Mouse (Mus musculus) stomach, embryonic 15.5 days (tissue): ENCODE results near the gene Adprhl2. TPM values are rescaled to one million over a fixed set of nuclear protein-coding genes. Genes with fewer than 3 reads are reported as not detected.

Source experiments
- ATAC-seq: fragments of 200-750 bp; cut with Nextera tagmentation; 2 replicates; pipeline ENCODE4 v1.8.0; 2017; ENCODE audit warnings: low read depth, moderate number of reproducible peaks, moderate TSS enrichment; ENCODE audit not compliant: insufficient read depth, low FRiP score
- H3K27ac ChIP-seq: fragments of 300-500 bp; sonication (generic); 2 replicates; pipeline ENCODE4 v1.5.1; 2015; ENCODE audit warnings: mild to moderate bottlenecking, inconsistent platforms
- H3K27me3 ChIP-seq: fragments of 300-500 bp; sonication (generic); replicated peaks from 2 replicates; pipeline ENCODE4 v1.6.1; 2015; ENCODE audit warnings: inconsistent platforms
- H3K36me3 ChIP-seq: fragments of 300-500 bp; sonication (generic); 2 replicates; pipeline ENCODE4 v1.6.1; 2015; ENCODE audit warnings: inconsistent platforms
- H3K4me1 ChIP-seq: fragments of 300-500 bp; sonication (generic); 2 replicates; pipeline ENCODE4 v1.6.1; 2015; ENCODE audit warnings: inconsistent platforms
- H3K4me2 ChIP-seq: fragments of 300-500 bp; sonication (generic); 2 replicates; pipeline ENCODE4 v1.6.1; 2015; ENCODE audit warnings: mild to moderate bottlenecking, inconsistent platforms
- H3K4me3 ChIP-seq: fragments of 300-500 bp; sonication (generic); replicated peaks from 2 replicates; pipeline ENCODE4 v1.5.1; 2015; ENCODE audit warnings: inconsistent platforms
- H3K9ac ChIP-seq: fragments of 300-500 bp; sonication (generic); 2 replicates; pipeline ENCODE4 v1.6.1; 2015; ENCODE audit warnings: inconsistent platforms
- H3K9me3 ChIP-seq: fragments of 300-500 bp; sonication (generic); 2 replicates; pipeline ENCODE4 v1.6.1; 2016; ENCODE audit warnings: inconsistent platforms
- WGBS: fragments of 180-500 bp; shearing (Covaris S2); methylation state at CpG from one replicate; pipeline ENCODE4 v1.1.7; 2015; 5-methylcytosine and 5-hydroxymethylcytosine counted together
- polyA plus RNA-seq: library from polyadenylated mRNA; unstranded; fragments of >200 nt; fragmentation: Nextera tagmentation; extraction: Ambion mirVana; gene quantifications from 2 replicates; pipeline ENCODE4 v1.2.1, GENCODE M21; 2015

The Adprhl2 gene
- 61.2 and 61.9 TPM in 2 replicates for polyA plus RNA-seq

DNA sequence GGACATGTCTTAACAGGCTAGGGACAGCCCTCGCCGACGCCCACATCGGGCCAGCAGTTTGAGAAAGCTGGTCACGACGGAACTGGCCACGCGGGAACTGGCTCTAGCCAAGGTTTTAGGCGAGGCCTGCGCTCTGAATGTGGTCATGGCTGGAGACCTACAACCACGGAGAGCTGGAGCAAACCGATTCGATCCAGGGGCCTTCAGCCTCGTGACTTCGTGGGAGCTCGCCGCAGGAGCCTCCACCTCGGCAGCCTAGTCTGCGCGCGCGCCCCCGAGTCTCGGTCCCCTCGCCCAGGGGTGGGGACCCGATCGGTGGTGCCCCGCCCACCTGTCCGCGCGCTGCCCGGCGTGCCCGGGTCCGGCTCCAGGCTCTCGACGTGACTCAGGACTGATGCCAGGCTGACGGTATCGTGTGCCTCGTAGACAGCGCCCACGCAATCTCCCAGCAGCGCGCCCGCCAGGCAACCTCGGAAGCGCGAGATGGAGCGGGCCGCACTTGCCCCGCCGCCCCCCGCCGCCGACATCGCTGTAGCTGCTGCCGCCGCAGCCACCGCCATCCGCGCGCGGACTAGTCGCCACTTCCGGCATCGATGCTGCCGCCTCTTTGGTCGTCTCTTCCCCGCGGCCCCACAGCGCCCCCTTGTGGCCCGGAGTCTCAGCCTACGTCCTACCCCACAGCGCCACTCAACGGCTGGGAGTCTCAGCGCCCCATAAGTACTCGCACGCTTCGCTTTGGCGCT, at the start of gene Adprhl2:
Adprhl2 (minus strand) TSS at position 593 of the 743 bp plus-strand sequence.
- H3K27ac ChIP-seq: peak within 1 kb of the TSS; percentile 84
- peak within 1 kb of the TSS; percentile 82 for H3K4me2 ChIP-seq
- ATAC-seq: peak; percentile 81
- peaks cover 19% of the 10 kb centered on the region for H3K36me3 ChIP-seq
- peaks cover 20% of the 10 kb centered on the region for H3K4me1 ChIP-seq
- no peaks in the 10 kb centered on the region for H3K27me3 ChIP-seq
- no peaks in the 10 kb centered on the region for H3K9me3 ChIP-seq
- under 1% methylated on average over 80 of the region's 80 CpGs for WGBS
- peak within 1 kb of the TSS; percentile 84 for H3K9ac ChIP-seq
- peak within 1 kb of the TSS; percentile 85 for H3K4me3 ChIP-seq

DNA sequence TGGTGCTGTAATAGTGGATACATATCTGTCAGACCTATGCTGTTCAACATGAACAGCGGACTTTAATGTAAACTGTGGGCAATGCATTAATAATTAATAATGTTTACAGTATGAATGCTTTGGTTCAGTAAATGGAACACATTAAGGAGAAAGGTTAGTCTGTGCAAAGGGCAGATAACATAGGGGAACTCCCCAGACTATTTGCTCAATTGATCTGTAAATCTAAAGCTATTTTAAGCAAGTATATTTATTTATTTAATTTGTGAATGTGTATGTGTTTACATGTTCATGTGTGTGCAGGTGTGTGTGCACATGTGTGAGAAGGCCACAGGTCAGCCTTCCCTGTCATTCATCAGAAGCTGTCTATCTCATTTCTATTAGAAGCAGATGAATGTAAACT, 38.6 kb upstream of the Adprhl2 start:
- peaks cover 14% of the 10 kb centered on the region; the same call in 1 of the 2 replicates for H3K36me3 ChIP-seq

DNA sequence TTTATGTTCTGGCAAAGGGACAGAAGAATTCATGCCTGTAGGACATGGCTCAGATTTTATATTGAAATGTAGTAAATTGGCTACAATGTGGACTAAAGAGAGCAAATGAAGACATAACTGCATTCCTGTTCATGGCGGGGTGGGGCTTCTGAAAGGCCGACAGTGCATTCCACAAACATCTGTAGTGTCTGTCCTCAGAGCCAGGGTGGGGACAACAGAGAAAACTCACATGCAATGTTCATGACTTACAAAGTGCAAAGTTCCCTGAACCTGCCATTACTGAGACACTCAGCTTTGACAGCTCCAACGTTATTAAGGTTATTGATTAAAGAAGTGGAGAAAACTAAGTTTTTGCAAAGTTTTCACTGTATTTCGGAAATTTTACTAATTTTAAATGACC, 21.9 kb upstream of the Adprhl2 start:
- Histone ChIP-seq H3K36me3 (peaks cover 9% of the 10 kb centered on the region), H3K27ac (no peak overlapping the region), H3K9me3 (no peaks in the 10 kb centered on the region), H3K4me3 (no peak overlapping the region), H3K27me3 (no peaks in the 10 kb centered on the region), H3K9ac (no peak overlapping the region), H3K4me2 (no peak overlapping the region), H3K4me1 (no peaks in the 10 kb centered on the region)
- no peak for ATAC-seq
- 51% methylated on average over 4 of the region's 4 CpGs for WGBS

More for the DNA sequence above, 38.6 kb upstream of the Adprhl2 start:
- H3K9me3 ChIP-seq: no peaks in the 10 kb centered on the region
- H3K4me1 ChIP-seq: no peaks in the 10 kb centered on the region
- no peak overlapping the region for H3K9ac ChIP-seq
- no peak overlapping the region for H3K4me2 ChIP-seq
- no peaks in the 10 kb centered on the region for H3K27me3 ChIP-seq
- no peak overlapping the region for H3K4me3 ChIP-seq
- H3K27ac ChIP-seq: no peak overlapping the region
- WGBS: 94% methylated on average over 1 of the region's 1 CpGs
- no peak for ATAC-seq

DNA sequence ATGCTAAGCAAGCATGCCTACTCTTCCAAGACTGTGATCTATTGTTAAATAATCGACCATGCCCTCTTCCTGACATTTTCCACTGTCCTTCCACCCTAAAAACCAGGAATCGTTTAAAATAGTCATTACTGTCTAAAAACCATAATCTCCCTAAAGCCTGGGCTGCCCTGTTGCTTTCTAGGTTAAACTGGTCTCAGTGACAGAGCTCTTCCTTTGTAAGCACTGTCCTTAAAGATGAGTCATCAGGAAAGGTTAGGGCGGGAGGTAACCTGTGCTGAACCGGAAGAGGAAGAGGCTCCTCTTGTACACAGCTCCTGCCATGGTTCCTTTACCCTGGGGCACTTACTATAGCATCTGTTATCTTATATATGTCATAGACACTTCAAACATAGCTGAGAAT, 18.0 kb upstream of the Adprhl2 start:
- no peaks in the 10 kb centered on the region for H3K4me1 ChIP-seq
- no peak overlapping the region for H3K4me3 ChIP-seq
- no peak overlapping the region for H3K4me2 ChIP-seq
- H3K27me3 ChIP-seq: no peaks in the 10 kb centered on the region
- no peak overlapping the region for H3K9ac ChIP-seq
- H3K9me3 ChIP-seq: no peaks in the 10 kb centered on the region
- no peak overlapping the region for H3K27ac ChIP-seq
- 50% methylated on average over 4 of the region's 4 CpGs for WGBS
- no peak for ATAC-seq
- H3K36me3 ChIP-seq: no peaks in the 10 kb centered on the region

DNA sequence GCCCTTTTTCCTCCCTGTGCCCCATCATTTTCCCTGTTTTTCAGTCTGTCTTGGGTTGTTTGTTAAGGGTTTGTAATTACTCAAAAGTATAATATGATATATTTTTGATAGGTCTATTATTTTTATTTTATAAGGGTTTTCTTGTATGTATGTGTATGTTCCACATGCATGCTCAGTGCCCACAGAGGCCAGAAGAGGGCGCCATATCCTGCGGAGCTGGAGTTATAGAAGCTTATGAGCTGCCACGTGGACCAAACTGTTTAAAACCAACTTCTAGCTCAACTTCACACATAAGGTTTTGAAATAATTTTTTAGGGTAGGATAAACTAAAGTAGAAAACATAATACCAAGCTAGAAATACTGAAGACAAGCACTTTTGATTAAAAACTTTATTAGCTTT, 10.9 kb upstream of the Adprhl2 start:
- ATAC-seq: no peak
- no peaks in the 10 kb centered on the region for H3K4me1 ChIP-seq
- H3K4me2 ChIP-seq: no peak overlapping the region
- H3K9me3 ChIP-seq: no peaks in the 10 kb centered on the region
- no peak overlapping the region for H3K9ac ChIP-seq
- no peaks in the 10 kb centered on the region for H3K36me3 ChIP-seq
- no peaks in the 10 kb centered on the region for H3K27me3 ChIP-seq
- 60% methylated on average over 3 of the region's 3 CpGs for WGBS
- H3K27ac ChIP-seq: no peak overlapping the region
- H3K4me3 ChIP-seq: no peak overlapping the region

DNA sequence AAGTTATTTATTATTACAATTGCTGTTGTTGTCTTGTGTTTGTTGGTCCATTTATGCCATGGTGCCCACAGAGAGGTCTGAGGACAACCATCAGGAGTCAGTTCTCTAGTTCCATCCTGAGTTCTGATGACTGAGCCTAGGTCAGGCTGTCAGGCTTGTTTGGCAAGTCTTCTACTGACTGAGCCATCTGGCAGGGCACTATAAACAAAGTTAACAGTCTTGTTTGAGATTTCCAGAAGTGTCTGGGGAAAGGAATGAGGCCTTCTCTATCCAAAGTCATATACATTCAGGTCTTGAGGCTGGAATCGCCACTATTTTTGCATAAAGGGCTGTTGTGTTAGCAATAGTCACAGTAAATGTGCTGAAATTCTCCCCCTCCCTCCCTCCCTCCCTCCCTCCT, 10.2 kb upstream of the Adprhl2 start:
- H3K9ac ChIP-seq: no peak overlapping the region
- 29% methylated on average over 1 of the region's 1 CpGs for WGBS
- H3K4me2 ChIP-seq: no peak overlapping the region
- no peak for ATAC-seq
- no peak overlapping the region for H3K27ac ChIP-seq
- no peaks in the 10 kb centered on the region for H3K4me1 ChIP-seq
- no peaks in the 10 kb centered on the region for H3K9me3 ChIP-seq
- H3K27me3 ChIP-seq: no peaks in the 10 kb centered on the region
- H3K4me3 ChIP-seq: no peak overlapping the region
- H3K36me3 ChIP-seq: no peaks in the 10 kb centered on the region

DNA sequence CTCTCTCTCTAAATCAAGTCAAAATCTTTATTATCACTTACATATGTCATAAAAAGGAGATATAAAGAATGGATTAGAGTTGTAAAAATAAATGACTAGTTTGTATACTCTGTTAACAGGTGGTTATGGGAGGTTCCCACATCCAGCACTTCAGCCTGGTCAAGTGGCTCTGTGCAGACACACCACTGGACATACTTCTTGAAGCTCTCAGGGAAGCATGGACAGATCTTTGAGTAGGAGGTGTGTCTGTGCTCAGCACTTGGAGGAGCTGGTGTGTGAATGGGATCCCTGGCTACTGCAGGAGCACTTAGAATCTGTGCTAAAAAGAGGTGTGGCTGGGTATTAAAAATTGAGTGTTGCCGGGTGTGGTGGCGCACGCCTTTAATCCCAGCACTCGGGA, 8.8 kb upstream of the Adprhl2 start:
- H3K4me2 ChIP-seq: no peak overlapping the region
- ATAC-seq: no peak

DNA sequence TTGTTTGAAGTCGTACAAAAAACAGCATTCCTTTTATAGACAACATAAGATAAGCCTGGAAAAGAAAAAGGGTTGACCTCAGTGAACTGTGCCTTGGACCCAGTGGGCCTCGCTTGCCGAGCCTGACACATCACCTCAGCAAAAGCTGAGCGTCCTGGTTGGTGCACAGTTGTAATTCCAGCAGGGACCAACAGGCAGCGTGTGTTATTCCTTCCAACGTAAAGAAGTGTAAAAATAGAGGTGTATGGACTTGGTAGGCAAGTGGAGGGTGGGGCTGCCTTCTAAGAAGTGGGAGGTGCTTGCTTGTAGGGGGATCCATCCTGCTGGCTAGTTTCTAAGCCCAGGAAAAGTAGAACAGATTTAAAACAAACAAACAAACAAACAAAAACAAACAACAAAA, 4.5 kb upstream of the Adprhl2 start:
- H3K9ac ChIP-seq: no peak overlapping the region
- WGBS: 22% methylated on average over 6 of the region's 6 CpGs
- peaks cover 11% of the 10 kb centered on the region; the same call in 1 of the 2 replicates for H3K4me1 ChIP-seq
- H3K27ac ChIP-seq: no peak overlapping the region
- no peaks in the 10 kb centered on the region for H3K9me3 ChIP-seq
- no peak overlapping the region for H3K4me2 ChIP-seq
- H3K4me3 ChIP-seq: no peak overlapping the region
- no peak for ATAC-seq
- H3K36me3 ChIP-seq: no peaks in the 10 kb centered on the region
- no peaks in the 10 kb centered on the region for H3K27me3 ChIP-seq

More for the DNA sequence above, 8.8 kb upstream of the Adprhl2 start:
- peaks cover 3% of the 10 kb centered on the region; the same call in 1 of the 2 replicates for H3K4me1 ChIP-seq
- H3K9me3 ChIP-seq: no peaks in the 10 kb centered on the region
- no peaks in the 10 kb centered on the region for H3K36me3 ChIP-seq
- WGBS: 89% methylated on average over 4 of the region's 4 CpGs
- H3K4me3 ChIP-seq: no peak overlapping the region
- no peak overlapping the region for H3K9ac ChIP-seq
- no peaks in the 10 kb centered on the region for H3K27me3 ChIP-seq
- H3K27ac ChIP-seq: no peak overlapping the region

DNA sequence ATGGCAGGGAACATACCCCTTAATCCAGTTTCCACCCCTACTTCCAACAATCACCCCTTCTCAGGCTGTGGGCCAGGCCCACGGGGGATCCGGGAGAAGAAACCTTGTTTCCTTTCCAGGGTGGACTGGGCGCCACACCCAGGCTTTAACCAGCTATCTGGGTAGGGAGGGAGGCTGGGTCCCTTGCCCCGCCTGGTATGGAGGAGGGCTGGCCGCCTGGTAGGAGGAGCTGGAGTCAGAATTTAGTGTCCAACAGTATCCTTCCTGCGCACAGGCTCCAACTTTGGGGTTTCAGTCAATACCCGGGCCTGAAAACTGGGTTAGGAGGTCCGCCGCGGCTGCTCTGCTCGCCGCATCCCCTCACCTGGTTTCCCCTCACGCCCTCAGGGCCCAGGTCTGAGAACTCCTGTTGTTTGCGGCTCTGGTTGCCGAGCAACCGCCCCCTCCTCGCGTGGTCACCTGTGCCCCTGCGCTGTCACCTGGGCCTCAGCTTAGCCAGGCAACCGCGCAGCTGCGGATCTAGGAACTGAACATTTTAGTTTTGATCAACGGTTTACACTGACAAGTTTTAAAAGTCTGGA, 3.9 kb upstream of the Adprhl2 start, which contains the start of gene Tekt2:
Tekt2 (minus strand) TSS at position 408 of the 581 bp plus-strand sequence.
- peak within 1 kb of the TSS; percentile 58 for H3K4me2 ChIP-seq
- H3K9me3 ChIP-seq: no peaks in the 10 kb centered on the region
- H3K36me3 ChIP-seq: no peaks in the 10 kb centered on the region
- 0 out of 2 replicates have a peak within 1 kb of the TSS, but pooled peaks have one; percentile 12 for H3K9ac ChIP-seq
- peak; percentile 54; the same call in 1 of the 2 replicates for ATAC-seq
- H3K4me1 ChIP-seq: peaks cover 17% of the 10 kb centered on the region
- H3K4me3 ChIP-seq: peak within 1 kb of the TSS; percentile 27
- no peaks in the 10 kb centered on the region for H3K27me3 ChIP-seq
- peak within 1 kb of the TSS; percentile 5; the same call in 1 of the 2 replicates for H3K27ac ChIP-seq
- 8% methylated on average over 23 of the region's 23 CpGs for WGBS

DNA sequence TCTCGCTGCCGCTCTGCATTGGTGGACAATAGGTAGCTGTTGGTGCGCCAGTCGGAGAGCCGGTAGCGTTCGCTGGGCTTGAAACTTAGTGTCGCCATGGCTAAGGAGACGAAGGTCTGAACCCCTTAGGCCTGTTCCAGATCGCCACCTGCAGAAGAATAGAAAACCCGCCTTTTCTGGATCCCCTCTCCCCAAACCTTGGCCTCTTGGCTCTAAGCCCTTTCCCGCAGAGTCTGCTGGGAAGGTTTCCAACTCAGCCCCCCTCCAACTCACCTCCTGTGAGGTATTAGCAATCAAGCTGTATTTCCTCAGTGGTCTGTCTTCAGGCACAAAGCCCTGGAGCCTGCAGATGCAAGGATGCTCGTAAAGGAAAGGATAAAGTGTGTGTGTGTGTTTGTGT, 3.4 kb upstream of the Adprhl2 start:
- ATAC-seq: peak; percentile 5; the same call in 1 of the 2 replicates

DNA sequence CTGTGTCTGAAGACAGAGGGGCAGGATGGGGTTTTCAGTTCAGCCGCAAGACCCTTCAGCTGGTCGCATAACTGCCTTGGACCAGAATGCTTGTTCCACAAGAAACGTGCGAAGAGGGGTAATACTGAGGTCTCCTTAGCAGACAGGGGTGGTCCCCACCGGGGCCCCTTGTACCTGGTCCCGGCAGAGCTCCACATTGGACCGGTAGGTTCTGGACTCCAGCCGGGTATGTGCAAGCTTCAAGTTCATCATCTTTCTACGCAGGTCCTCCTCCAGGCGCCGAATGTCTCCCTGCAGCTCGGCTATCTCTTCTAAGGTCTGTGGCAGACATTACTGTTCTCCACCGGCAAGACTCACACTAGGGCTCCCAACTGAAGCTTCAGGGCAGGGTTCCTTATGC, 1.1 kb upstream of the Adprhl2 start:
- H3K4me3 ChIP-seq: no peak overlapping the region
- H3K9me3 ChIP-seq: no peaks in the 10 kb centered on the region
- no peak overlapping the region for H3K4me2 ChIP-seq
- H3K4me1 ChIP-seq: peaks cover 20% of the 10 kb centered on the region
- no peak for ATAC-seq
- H3K27me3 ChIP-seq: no peaks in the 10 kb centered on the region
- 90% methylated on average over 13 of the region's 13 CpGs for WGBS
- peaks cover 8% of the 10 kb centered on the region; the same call in 1 of the 2 replicates for H3K36me3 ChIP-seq
- no peak overlapping the region for H3K27ac ChIP-seq
- H3K9ac ChIP-seq: no peak overlapping the region

More for the DNA sequence above, 3.4 kb upstream of the Adprhl2 start:
- H3K9me3 ChIP-seq: no peaks in the 10 kb centered on the region
- peaks cover 20% of the 10 kb centered on the region for H3K4me1 ChIP-seq
- peak overlapping the region; percentile 27; the same call in 1 of the 2 replicates for H3K4me3 ChIP-seq
- H3K4me2 ChIP-seq: peak overlapping the region; percentile 58
- no peak overlapping the region for H3K9ac ChIP-seq
- no peaks in the 10 kb centered on the region for H3K27me3 ChIP-seq
- WGBS: 35% methylated on average over 13 of the region's 13 CpGs
- H3K27ac ChIP-seq: peak overlapping the region; percentile 5; the same call in 1 of the 2 replicates
- H3K36me3 ChIP-seq: no peaks in the 10 kb centered on the region
